Mouse (Mus musculus) megakaryocyte, embryonic 14.5 days (primary cell): ENCODE measurements around the gene Gad1.

ENCODE experiments used
- FLI1 ChIP-seq: IDR thresholded peaks from 2 replicates; pipeline ENCODE4 v1.6.1; 2012; ENCODE audit warnings: low read length, inconsistent platforms, mixed read lengths
- GATA1 ChIP-seq: IDR thresholded peaks from 3 replicates; pipeline ENCODE4 v1.6.1; 2012; ENCODE audit warnings: mixed read lengths, low read length, inconsistent platforms, borderline replicate concordance

GRCm38 (mm10) chr2:70595896-70596295 is 43.0 kb downstream of the Gad1 start:
- TF ChIP-seq GATA1 (no peak), FLI1 (no peak)
